Mouse (Mus musculus) Muller cell, postnatal 12 days (primary cell): ENCODE results near the gene Mmachc.
"Not testable (repeated sequence)": the region's sequence is repeated elsewhere in the genome, so short reads cannot be mapped to it uniquely, and the experiment has no call there.

Source experiments
- DNase-seq: peaks from one replicate; pipeline ENCODE4 v3.0.0-alpha.2; 2015; ENCODE audit errors: inconsistent ontology term

The Mmachc gene

DNA sequence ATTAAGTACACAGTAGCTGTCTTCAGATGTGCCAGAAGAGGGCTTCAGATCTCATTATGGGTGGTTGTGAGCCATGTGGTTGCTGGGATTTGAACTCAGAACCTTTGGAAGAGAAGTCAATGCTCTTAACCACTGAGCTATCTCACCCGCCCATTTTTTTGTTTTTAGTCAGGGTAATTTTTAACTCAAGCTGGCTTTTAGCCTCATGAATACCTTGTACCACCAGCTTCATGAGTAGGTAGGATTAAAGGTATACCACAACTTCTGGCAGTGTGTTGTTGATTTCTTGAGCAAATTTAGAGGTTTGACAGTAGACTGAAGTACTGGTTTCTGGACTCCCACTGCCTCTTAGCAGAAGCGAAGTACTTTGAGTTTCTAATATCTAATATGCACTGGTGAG, 16.1 kb downstream of the Mmachc start:
- DNase-seq = no peak

DNA sequence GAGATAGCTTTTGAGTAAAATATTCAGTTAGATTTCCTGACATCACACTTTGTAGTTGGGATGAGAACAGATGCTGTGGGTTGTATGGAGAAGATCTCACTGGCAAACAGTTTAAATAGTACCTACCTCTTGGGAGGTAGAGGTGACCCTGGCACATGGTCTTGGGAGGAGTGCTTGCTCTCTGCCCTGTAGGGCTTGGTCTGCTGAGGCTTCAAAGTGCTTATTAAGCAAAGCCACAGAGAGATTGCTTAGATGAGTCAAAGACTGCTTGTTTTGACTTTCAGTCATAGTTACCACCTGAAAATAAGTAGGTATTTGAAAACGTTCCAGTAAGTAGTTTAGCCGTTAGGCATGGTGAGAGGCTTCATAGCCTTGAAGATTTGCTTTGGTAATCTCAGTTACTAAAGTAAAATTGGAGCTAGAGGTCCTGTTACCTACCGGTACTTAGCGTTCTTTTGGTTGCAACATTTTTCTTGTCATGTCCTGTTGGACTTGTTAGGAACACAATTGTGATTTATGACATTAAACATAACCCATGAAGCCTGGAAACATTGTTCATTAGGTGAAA, 18.8 kb downstream of the Mmachc start:
- no peak for DNase-seq

DNA sequence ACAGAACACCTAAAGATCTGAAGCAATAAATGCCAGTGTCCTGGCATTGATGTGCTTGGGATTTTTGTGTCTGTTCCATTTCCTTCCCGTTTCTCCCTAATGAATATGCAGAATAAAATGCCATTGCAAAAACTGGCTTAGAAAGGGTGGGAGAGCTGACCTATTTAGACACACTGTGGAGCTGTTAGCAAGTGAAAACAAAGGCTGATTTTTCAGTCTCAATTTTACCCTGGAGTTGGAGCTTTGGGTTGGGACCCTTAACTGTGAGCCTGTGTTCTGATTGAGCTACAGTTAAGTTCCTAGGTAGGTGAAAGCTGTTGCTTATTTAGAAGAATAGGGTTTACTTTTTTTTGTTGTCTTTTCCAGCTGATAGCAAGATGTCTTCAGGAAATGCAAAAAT, 21.2 kb downstream of the Mmachc start:
- DNase-seq = peak; percentile 47

DNA sequence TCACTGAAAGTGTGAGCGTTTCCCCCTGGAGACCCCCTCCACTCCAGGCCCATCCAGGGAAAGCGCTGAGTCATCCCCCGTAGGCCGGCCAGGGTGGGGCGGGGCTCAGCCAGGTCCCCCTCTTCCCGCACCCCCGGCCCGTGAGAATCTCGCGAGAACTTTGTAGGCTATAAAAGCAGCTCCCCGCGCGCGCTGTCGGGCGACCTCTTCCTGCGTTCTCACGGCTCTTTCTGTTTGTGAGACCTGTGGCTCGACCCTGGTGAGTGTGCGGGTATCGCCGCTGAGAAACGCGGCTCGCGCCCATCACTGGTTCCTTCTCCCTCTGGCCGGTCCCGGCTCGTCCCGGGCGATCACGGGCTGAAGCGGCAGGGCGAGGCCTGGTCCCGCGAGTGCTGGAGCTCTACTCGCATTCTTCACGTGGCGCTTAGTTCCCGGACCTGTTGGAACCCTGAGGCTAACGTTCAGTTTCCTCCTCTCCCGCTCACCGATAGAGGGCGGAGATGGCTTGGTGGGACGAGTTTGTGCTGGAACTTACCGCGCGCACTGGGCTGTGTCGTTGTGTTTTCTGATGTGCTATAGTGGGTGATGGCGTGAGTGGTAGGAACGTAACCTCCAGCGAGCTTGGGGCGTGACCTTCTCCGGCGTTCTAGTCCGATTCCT, 22.7 kb downstream of the Mmachc start, which contains the start of gene Prdx1:
Gene Prdx1, plus strand, starts transcription at position 143 of the 660 bp plus-strand sequence.
- peak; percentile 98 for DNase-seq

DNA sequence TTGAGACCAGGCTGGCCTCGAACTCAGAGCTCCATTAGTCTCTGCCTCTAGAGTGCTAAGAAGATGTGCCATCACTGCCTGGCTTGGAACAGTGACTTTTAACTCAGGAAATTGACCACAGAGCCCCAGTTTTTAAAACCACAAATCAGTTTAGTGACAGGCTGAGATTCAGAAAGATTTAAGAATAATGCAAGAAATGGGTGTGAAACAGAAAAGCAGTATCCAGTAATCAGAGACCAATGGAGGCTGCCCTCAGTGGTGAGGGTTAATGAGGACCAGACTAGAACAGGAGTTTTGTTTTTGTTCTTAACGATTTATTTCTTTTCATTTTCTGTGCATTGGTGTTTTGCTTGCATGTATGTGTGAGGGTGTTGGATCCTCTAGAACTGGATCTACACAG, 23.5 kb downstream of the Mmachc start:
- no peak for DNase-seq

DNA sequence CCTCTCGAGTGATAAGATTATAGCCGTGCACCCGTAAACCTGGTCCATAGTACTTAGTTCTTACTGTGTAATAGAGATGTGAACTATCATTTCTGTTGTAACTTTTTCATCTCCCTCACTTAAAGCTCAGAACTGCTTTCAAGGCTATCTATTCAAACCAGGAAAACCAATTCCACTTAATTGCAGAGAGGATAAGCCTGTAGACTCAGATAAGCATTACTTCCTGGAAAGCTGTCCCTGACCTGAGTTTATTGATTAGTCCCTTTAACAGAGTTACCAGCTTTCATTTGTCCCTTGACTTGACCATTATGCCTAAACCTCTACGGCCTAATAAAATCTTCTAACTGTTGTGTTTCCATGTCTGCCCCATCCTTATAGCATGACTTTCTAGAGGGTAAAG, 24.2 kb downstream of the Mmachc start:
- no peak for DNase-seq

DNA sequence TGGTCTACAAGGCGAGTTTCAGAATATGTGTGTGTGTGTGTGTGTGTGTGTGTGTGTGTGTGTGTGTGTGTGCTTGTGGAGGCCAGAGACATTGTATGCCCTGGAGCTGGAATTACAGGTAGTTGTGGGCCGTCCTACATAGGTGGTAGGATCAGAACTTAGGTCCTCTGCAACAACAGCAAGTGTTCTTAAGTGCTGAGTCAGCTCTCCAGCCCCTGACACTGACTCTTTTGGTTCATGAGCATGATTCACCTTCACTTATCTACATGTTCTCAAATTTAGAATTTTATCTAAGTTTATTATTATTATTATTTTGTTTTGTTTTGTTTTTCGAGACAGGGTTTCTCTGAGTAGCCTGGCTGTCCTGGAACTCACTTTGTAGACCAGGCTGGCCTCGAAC, 27.7 kb downstream of the Mmachc start:
- DNase-seq = not testable (repeated sequence)

DNA sequence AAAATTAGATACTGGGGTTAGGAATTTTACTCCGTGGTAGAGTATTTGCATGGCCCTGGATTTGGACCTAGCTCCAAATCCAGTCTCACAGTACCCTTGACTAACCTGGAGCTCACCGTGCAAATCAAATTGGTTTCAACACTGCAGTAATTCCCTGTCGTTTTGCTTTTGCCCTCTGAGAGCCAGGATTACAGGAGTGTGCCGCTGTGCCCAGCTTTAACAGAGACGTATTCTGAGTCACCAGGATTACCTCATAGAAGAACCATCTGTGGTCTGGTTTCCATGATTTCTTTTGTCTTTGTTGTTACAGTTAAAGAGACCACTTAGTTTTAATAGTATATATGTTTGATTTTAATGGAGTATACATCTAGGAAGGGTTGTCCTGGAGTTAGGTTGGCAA, 29.1 kb downstream of the Mmachc start:
- DNase-seq = no peak

DNA sequence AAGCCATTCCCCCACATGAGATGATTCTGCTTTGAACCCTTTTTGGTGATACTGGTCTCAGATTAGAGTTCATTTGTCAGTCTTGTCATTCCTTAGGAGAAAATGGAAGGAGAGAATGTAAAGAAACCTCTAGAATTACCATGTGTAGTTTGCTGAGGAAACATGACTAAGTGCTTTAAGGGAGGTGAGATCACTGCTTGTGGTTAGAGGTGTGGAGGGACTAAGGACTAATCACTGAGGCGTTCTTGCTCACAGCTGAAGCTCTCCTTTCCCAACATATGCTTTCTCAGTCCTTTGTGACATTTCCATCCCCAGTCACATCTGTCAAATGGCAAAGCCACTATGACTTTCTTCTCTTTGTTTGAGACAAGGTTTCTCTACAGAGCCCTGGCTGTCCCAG, 30.4 kb downstream of the Mmachc start:
- DNase-seq = no peak

DNA sequence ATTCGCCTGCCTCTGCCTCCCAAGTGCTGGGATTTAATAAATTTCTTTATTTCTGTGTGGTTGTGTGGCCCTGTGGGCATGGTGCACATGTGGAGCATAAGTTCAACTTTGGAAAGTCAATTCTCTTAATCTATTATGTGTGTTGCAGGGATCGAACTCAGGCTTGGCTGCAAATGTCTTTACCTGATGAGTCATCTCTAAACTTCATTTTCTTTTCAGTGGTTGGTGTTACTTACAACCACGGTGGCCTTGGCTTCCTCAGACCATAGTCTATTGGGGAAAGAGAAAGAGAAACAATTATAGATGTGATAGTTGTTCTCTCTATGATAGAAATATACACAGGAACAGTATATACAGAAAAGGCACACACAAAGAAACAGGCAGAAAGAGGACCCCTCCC, 32.2 kb downstream of the Mmachc start:
- DNase-seq = no peak

DNA sequence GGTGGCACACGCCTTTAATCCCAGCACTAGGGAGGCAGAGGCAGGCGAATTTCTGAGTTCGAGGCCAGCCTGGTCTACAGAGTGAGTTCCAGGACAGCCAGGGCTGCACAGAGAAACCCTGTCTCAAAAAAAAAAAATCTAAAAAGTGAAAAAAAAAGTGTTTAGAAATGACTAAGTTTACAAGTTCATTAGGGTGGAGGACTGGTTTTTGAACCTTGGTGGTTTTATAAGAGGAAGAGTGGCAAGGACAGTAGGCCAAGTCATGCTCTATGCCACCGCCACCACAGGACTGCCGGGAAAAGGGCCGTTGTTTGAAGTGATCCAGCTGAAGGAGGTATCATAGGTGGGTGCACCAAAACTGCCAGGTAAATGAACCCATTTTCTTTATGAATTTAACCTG, 33.4 kb downstream of the Mmachc start:
- not testable (repeated sequence) for DNase-seq

DNA sequence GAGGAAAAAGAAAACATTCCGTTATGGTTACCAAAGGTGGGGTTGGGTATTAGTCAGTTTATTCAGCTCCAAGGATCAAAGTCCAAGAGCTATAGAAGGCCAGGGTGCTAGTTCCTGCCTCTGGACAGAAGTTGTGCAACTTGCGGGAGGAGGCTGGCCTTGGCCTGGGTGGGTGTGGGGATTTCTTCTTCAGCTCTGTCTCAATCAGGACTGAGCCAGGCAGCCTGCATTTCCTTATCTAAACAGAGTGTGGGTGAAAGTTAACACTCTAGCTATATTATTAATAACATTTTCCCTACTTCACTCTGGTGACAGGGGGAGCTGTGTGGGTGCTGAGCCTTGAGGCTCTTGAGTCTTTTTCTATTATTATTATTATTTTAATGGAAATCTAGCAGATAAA, 35.4 kb downstream of the Mmachc start:
- DNase-seq = no peak

DNA sequence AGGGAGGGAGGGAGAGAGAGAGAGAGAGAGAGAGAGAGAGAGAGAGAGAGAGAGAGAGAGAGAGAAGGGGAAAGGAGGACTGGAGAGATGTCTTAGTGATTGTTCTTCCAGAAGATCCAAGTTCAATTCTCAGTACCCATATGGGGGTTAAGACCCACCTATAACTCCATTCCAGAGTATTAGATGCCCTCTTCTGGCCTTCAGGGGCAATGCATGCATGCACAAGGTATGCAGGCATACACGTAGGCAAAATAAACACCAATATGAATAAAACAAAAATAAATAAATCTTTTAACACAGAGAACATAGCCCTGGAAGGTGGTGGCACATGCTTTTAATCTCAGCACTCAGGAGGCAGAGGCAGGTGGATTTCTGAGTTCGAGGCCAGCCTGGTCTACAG, 38.9 kb downstream of the Mmachc start:
- DNase-seq = no peak

DNA sequence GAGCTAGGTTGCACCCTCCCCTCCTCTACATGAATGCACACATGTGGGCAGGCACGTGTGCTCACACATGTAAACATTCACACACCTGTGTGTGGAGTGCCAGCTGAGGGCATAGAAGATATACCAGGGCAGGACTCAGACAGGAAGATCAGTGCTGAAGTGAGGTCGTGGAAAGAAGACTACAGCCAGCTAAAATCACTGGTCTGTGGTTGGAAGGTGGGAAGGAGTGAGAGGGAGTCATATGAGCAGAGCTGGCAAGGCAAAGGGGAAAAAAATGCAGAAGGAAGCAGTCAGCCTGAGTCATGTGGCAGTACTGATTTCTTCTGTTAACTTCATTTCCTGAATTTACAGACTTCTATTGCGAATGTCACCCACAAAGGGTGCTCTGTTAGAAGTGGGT, 40.1 kb downstream of the Mmachc start:
- peak; percentile 56 for DNase-seq

DNA sequence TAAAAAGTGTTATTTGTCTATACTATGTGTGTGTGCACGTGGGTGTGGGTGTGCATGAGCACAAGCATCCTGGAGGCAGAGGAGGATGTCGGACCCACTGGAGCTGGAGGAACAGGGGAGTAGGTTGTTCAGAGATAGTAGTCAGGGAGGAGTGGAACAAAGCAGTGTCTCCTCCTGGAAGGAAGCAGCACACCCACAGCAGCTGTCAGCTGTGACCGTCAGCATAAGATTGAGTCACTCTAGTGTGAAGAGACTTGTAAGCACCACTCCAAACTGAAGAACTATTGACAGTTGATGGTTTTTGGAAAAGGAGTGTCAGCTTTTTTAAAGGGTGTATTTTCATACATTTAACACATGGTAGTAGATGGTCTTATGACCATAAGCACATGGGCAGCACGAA, 41.6 kb downstream of the Mmachc start:
- DNase-seq = no peak

DNA sequence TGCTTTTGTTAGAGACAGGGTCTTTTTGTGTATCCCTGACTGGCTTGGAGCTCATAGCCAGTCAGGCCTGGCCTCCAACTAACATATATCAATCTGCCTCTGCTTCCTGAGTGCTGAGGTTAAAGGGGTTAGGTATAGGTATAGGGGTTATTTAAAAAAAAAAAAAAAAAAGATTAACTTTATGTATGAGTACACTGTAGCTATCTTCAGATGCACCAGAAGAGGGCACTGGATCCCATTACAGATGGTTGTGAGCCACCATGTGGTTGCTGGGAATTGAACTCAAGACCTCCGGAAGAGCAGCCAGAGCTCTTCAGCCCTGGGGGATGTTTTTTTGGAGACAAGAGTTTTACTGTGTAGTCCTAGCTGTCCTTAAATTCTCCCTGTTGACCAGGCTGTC, 46.2 kb downstream of the Mmachc start:
- no peak for DNase-seq

DNA sequence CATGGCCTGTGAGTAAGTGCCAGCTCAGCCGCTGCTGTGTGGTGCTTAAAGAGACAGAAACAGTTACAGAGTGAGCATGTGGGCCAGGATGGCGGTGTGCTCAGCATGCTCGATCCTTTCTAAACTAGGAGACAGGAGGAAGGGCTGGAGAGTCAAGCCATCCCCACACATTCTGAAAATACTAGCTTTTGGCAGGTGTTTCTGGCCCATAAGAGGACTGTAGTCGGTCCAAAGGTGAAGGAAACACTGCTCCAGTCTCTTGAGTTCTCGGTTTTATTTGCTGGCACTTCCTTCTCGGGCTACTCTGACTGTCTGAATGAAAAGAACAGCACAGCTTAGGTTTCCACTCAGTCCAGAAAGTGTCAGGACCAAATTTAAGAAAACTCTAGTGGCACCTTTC, 47.4 kb downstream of the Mmachc start:
- no peak for DNase-seq

DNA sequence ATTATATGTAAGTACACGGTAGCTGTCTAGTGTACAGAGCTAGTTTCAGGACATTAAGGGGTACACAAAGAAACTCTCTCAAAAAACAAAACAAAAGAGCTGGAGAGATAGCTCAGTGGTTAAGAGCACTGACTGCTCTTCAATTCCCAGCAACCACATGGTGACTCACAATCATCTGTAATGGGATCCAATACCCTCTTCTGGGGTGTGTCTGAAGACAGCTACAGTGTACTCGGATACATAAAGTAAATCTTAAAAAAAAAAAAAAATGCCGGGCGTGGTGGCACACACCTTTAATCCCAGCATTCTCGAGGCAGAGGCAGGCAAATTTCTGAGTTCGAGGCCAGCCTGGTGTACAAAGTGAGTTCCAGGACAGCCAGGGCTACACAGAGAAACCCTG, 48.3 kb downstream of the Mmachc start:
- DNase-seq = not testable (repeated sequence)

DNA sequence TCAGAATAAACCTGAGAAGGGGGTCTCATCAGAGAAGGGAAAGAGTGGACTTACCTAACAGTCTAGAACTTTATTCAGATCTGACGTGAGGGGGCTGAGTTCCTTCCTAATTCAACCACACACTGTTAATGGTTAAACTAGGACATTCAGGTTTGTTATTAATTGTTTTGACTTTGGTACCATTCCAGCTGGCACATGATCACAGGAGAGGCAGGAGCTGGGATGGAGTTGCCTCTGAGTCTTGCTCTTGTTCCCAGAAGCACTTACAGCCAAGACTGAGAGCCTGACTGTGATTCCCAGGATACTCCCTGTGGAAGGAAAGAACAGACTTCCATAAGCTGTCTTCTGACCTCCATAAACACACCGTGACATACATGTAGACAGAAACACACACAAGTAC, 48.7 kb downstream of the Mmachc start:
- peak; percentile 25 for DNase-seq

DNA sequence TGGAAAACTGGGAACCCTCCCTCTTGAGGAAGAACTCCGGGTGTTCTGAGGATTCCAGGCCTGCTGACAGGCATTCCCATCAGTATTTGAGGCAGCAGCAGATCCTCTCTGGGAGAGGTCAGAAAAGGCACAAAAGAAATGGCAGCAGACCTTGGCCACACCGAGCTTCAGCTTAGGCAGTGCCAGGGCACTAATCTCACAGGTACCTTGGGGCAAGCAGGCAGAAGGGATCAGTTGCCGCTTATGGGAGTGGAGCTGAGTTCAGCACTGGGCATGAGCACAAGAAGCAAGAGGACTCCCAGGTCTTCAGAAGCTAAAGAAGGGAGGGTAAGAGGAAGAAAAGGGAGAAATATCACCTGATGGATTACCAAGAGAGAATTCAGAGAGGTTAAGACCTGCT, 50.2 kb downstream of the Mmachc start:
- DNase-seq = no peak

DNA sequence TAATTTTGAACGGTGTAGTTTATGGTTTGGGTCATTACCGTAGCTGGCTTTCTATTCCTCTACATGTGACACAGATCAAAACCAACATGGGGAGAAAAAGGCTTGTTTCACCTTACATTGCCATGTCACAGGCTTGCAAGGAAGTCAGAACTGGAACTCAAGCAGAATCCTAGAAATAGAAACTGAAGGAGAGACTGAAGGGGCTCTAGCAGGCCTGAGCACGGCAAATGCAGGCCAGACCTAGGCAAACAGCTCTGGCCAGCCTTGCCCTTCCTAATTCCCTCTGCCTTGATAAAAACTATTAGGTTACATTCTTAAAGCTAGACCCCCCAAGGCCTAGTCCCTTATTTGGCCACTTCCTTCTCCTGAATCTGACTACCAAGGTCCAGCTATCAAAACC, 52.5 kb downstream of the Mmachc start:
- no peak for DNase-seq

DNA sequence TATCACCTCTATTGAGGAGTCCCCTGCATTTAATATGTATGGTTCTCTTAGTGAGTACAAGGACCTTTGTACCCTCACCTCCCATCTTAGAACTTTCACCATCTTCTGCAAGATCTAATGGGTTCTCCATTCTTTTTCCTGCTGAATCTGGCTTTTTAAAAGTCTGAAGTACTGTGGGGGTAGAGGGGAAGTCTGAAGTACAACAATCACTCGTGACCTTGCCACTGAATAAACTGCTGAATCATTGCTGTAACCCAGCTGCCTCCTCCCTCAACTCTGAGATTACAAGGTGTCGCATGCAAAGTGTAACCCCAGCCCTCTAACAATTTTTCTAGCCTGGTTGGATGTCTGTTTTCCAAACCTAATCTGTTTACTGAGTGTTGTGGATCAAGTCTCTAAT, 53.1 kb downstream of the Mmachc start:
- no peak for DNase-seq

DNA sequence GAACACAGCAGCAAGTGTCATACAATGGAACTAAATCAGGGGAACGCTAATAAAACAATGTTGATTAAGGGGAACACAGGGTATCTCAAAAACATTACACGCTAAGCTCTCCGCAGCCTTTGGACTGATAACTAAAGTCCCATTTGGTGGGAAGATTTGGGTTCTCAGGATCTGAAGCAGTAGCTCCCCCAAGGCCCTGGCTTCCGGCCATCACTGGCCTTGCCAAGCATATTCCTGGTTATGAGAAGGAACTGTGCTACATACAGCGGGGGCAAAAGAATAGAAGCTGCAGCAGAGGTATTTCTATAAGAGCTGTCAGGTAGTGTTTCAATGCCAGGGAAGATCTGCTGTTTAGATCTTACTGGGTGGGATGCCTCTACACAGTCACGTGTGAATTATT, 55.0 kb downstream of the Mmachc start:
- DNase-seq = no peak
